Mouse (Mus musculus) hematopoietic stem cell, adult 5-6 weeks (primary cell): ENCODE measurements around the gene Cenpv. TPM values are rescaled to one million over a fixed set of nuclear protein-coding genes. Genes with fewer than 3 reads are reported as not detected.

Experiments
- ATAC-seq, 2 experiments: fragments of 125-278 bp in 1 of 2; replicated peaks in 1 of 2; 2 replicates each; pipeline ENCODE4 v1.8.0; 2016 to 2017; ENCODE audit warnings: inconsistent platforms in 2 of 2, mild to moderate bottlenecking in 2 of 2, moderate number of reproducible peaks in 2 of 2, low read depth in 1 of 2, moderate TSS enrichment in 1 of 2; ENCODE audit not compliant: low FRiP score in 2 of 2, poor library complexity in 2 of 2, severe bottlenecking in 2 of 2, insufficient read depth in 1 of 2, low TSS enrichment in 1 of 2
- total RNA-seq: library from RNA; stranded (forward); fragments of 172-1452, 232-1000 nt; gene quantifications from 2 replicates; pipeline ENCODE4 v1.2.3, GENCODE M21; 2017

The Cenpv gene
- total RNA-seq, 1 experiment from 2014 or later, result 33.0 TPM

DNA sequence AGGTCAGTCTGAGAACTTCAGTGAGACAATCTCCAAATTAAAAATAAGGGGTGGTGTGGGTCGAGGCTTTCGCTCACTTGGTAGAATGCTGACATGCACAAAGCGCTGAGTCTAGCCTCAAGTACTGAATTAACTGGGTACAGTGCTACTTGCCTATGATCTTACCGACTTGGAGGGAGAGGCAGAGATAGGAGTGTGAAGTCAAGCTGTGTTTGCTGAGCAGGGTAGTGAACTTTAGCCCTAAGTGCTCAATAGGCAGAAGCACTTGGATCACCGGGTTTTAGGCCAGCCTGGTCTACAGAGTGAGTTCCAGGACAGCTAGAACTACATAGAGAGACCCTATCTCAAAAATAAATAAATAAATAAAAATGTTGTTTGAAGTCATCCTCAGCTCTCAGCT is 18.1 kb upstream of the Cenpv start:
- ATAC-seq, result no peak

DNA sequence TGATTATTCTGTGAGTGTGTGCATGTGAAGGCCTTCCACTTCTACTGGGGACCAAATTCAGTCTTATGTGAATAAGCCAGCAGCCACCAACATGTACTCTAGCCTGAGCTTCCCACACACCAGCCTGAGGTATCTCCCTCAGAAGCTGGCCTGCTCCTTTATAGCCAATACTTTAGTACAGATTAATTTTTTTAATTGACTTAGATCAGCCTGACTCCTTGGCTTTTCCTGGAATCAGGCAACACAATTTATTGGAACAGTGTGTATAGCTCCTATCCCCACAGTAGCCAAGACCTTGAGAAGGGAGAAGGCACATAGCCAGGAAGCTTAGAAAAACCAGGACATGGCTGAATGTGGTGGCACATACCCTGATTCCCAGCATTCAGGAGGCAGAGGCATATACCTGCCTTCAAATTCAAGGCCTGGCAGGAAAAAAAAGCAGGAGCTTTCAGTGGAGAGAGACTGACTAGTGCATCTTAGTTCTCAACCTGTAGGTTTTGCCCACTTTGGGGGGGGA is 16.9 kb upstream of the Cenpv start:
- ATAC-seq, result no peak

DNA sequence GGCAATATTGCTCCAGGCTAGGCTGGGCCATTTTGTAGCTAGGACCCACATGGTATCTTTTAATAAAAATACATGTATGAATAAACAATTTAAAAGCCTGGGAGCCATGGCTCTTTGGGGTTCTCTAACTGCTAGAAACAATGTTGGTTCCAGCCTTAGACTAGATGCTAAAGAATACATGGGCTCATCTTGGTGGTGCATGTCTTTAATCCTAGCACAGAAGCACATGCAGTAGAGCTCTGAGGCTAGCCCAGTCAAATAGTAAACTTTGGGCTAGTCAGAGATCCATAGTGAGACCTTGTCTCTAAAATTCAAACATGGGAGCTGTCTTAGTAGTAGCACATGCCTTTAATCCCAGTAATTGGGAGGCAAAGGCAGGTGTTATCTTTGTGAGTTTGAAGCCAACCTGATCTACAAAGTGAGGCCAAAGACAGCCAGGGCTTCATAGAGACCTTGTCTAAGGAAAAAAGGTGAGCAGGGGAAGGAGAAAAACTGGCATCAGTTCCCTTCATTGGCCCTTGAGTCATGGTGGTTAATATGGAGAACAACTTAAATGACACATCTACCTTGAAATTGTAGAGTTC is 16.0 kb upstream of the Cenpv start:
- no peak for ATAC-seq

DNA sequence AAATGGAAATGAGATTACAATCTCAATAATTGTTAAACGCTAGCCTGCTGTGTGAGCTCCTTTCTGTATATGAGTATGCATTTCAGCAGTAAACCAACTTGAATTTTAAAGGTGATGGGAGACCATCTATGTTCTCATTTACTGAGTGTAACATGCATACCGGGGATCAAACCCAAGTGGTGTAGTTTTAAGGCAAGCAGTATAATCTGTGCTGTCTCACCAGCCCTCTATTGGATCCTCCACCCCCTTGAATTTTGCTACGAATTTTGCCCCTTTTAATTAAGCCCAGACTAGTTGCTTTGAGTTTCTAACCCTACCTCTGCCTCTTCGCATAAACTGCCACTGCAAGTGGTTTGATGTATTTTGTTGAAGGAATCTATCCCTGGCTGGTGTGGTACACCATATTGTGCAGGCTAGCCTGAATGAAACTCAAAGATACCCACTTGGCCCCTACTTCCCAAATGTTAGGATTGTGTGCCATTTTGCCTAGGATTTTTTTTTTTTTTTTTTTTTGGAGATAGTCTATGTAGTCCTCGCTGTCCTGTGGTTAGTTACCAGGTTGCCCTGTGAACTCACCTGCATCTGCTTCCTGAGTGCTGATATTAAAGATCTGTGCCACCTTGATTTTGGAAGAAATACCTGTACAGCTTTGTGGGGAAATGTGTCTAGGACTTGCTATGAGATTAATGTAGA is 15.2 kb upstream of the Cenpv start:
- ATAC-seq, result no peak

DNA sequence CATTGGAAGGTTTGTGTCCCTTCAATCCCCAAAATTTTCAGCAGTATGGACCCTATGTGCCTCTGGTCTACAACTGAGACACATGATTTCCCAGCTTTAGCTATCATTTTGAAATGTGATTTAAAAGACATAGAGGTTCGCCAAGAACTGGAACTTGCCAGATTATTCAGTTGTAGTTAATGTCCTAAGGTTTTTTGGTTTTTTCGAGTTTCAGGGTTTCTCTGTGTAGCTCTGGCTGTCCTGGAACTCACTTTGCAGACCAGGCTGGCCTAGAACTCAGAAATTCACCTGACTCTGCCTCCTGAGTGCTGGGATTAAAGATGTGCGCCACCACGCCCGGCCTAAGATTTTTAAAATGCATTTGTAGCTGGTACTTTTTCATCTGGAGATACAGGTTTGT is 14.6 kb upstream of the Cenpv start:
- ATAC-seq, result no peak

DNA sequence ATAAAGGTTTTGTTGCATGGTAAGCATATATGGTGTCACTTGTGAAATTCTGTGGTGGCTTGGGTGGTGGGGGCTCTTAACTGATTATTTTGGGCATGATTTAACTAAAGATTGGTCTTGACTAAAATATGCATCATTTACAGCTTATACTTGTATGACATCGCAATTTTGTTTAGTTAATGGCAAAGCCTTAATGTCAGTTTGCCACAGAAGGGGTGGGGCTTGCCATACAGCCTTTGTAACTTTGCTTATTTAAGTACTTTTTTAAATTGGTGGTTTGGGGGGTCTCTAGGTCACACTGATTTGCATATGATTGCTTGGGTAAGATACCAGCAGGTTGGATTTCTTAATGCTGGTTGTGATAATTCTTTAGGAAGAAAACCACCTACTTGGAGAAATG is 14.1 kb upstream of the Cenpv start:
- no peak for ATAC-seq

DNA sequence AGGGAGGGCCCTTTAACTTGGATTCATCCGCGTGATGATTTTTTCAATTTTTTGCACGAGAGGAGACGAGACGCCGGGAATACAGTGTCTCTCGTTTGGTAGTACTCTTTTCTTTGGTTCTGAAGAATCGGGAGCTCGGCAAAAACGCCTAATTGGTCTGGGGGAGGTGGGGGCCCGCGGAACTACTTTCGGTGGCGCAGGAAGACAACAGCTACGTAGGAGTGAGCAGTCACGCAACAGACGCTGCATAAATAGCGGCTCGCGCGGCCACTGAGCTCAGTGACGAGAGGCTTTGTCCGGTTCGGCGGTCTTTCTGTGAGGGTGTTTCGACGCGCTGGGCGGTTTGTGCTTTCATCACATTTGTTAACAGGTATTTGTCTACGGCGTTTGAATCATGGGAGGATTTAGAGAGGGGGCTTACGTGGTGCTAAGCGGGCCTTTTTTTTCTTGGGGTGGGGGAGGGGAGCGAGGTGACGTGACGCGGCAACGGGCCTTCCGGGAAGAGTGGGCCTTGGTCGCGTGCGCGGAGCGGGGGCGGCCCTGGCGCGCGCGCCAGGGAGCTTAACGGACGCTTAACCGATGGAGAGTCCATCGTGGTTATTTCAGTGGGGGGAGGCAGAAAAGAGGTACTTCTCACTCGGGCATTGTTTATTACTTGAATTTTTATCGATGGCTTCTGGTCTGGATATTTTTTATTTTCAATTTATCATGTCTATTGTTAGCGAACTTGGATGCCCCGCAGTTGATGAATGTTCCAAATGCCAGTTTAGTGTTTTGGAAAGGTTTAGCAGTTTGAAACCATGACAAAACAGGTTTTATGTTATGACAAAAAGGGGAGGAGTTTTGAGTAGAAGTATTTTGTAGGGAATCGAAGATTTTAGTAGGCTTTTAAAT is 12.4 kb upstream of the Cenpv start:
- peak; percentile 55 to 58 for ATAC-seq

DNA sequence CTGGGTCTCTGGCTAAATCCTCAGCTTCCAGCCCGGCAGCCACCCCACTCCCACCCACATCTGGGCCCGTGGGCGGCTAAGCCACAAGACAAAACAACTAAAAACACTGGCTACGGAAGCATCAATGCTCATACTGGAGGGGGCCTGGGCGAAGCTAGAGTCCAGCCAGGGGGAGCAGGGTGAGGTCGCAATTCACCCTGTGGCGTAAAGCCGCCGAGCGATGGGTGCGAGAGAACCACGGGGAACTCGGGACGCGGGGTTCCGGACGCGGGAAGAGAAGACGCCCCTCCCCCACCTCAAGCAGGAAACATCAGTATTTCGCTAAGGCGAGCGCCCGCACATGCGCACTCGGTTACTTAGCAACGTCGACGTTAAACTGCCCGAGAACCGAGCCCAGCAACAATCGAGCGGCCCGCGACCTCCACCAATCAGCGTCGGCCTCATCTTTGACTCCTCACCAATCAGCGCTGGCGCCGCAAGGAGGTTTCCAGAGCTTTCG is 11.7 kb upstream of the Cenpv start, which contains the start of gene Ubb:
Gene Ubb (plus strand): TSS at position 445 of the 499 bp plus-strand sequence.
- peak; percentile 80 to 85 for ATAC-seq

DNA sequence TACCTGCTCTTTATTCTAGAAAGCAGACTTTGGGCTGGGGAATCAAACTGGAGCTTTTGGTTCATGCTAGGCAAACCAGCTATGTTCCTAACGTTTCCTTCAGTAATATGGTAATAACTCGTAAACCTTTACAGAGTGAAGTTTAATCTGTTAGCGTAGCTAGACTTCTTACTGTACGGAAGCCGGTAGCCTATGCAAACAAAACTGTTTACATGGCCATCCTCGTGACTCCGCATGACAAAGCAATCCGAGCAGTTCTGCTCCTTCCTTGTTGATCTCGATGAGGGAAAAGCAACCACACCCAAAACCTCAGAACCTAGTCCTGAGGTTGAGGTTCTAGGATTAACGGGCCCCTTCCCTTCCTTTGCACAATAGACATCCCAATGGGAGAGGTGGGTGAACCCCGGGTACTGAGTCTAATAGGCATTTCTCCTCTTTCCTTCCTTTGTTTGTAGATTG is 11.2 kb upstream of the Cenpv start:
- peak; percentile 13 to 28; a peak in 2 of 4 replicates for ATAC-seq

DNA sequence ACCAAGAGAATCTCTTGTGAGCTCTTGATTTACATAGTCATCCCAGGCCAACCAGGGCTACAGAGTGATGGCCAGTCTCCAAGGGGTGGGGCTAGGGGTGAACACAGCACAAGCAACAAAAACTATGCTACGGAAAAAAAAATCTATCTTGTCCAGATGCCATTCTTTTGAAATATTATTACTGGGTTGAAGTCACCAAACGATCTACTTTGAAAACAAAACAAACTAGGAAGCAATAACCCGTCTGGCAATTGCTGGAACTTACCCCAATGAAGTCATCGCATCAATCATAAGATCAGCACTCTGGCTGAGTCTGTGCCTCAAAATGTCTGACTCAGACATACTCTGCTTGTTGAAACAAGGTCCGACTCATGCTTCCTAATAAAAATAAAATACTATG is 10.7 kb upstream of the Cenpv start:
- ATAC-seq, result no peak

DNA sequence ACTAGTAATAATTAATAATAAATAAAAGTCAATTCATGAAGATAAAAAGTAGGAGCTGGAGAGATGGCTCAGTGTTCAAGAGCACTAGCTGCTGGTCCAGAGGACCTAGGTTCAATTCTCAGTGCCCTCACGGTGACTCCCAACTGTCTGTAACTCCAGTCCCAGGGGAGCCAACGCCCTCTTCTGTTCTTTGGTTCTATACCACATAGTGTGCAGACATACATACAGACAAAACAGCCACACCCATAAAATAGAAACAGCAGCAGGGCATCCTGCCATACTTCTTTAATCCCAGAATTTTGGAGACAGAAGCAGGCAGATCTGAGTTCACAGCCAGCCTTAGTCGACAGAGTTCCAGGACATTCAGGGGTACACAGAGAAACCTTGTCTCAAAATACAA is 4.9 kb upstream of the Cenpv start:
- ATAC-seq, result no peak

DNA sequence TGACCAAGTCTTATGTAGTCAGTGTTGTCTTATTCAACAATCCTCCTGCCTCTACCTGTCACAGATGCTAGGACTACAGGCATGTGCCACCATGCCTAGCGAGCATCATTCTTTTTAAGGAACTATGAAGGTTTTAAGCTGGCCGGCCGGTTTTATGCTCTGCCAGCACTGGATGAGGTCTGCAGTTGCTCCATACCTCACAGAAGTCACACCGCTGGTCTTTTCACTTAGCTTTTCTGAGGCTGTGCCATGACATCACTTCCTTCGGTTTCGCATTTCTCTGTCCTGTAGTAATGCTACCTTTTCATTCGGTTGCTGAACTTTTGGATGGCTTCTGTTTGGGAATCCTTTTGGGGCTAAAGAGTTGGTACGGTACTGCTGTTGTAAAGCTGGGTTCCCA is 2.5 kb upstream of the Cenpv start:
- ATAC-seq, result no peak

DNA sequence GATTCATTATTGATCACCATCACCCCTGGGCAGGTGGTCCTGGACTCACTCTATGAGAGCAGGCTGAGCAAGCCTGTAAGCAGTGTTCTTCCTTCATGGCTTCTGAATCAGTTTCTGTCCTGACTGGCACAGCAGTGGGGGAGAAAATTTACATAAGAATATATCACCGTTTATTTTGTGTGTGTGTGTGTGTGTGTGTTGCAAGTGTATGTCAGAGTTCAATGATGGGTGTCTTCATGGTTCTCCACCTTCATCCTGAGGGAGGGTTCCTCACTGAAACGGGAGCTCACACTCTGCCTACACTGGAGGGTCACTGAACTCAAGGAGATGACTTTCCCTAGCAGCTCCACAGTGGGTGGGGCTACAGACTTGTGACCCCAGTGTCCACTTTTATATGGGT is 1.9 kb upstream of the Cenpv start:
- ATAC-seq, result no peak

DNA sequence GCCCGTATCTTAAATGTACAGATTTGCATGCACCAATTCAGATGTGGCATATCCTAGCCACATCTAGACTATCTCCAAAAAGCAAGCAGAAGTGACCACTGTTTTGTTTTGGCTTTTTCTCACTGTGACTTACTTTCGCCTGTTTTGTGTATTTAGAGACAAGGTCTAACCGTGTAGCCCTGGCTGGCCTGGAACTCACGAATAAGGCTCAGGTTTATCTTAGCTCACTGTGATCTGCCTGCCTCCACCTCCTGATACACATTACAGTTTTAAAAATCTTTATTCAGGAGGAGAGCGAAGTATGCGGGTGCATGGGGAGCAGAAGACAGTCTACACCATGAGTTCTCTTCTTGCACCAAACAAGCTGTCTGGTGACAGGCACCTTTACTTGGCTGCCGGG is 1.1 kb upstream of the Cenpv start:
- ATAC-seq, result no peak

DNA sequence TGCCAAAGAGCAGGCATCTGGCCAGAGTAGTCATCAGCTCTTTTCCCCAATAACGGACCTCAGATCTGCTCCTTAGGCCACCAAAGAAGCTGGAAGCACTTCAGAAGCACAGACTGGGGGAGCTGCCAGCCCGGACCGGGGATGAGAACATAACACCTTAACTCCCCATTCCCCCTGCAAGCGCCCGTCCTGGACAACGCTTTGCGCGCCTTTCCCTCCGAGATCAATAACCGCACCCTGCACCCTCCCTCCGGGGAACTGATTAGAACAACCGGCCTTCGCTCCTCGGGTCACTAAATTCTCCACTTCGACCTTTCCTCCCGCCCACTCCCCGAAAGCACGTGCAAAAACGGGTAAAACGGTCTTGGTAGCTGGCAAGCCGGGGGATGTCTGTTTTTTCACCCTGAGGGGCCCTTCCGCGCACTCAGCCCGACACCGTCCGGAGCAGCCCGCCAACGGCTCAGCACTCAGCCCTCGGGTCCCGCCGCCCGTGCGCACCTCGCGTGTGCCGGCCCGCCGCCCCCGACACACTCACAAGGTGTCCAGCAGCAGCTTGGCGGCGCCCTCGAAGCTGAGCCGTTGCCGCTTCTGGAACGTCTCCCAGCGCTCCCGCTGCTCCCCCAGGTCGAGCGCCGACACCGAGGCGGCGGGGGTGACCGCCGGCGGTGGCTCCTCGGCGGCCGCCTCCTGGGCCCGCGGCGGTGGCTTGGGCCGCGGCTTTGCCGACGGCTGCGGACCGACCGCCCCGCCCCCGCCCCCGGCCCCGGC is 556 bp downstream of the Cenpv start:
- ATAC-seq, result peak; percentile 32 to 52; a peak in 2 of 4 replicates

DNA sequence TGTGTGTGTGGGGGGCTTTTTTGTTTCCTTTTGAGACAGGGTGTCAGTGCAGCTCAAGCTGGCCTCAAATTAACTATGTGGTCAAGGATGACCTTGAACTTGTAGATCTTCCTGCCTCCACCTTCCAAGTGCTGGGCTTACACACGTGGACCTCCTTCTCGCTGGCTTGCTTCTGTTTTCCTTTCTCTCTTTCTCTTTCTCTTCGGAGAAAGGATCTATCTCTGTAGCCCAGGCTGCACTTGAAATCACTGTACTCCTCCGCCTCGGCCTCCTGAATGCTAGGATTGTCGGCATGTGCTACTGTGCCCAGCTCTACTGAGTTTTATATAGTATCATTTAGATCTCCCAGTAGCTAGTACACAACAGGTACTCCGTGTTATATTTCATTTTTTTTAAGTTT is 1.5 kb downstream of the Cenpv start:
- no peak for ATAC-seq

DNA sequence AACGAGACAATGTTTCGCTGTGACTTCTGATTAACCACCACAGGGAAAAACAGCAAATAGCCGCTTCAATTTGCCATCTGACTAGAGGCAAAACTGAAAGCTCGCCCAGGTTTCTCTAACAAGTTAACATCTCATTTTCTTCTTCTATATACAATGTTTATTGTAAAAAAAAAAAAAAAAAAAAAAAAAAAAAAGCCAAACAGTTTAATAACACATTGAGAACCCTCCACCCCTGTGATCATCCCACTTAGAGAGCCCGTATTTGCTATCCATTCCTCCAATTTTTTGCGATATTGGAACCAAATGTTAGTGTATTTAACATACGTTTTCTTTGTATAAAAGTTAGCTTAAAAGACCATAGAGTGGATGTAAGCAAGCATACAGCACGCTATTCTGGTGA is 2.0 kb downstream of the Cenpv start:
- no peak for ATAC-seq
